Mouse (Mus musculus): ENCODE results near the gene Nrg4. TPM values are rescaled to one million over a fixed set of nuclear protein-coding genes. Genes with fewer than 3 reads are reported as not detected.

Nrg4 gene
- 1.0 and 1.2 TPM in 2 replicates for polyA plus RNA-seq (2014; fragmentation: Nextera tagmentation; extraction: Ambion mirVana)

- ATAC-seq (ENCODE audit: low read depth) (peak; percentile 90), DNase-seq (ENCODE audit: low spot score) (peak; percentile 88)
- H3K27ac ChIP-seq (replicated peaks; ENCODE audit: low read depth, low read length): no peak within 1 kb of the TSS
- peaks cover 45% of the 10 kb centered on the region for H3K27me3 ChIP-seq (replicated peaks; ENCODE audit: control insufficient read depth, insufficient read depth, low read length)
- peaks cover 5% of the 10 kb centered on the region; the same call in 1 of the 2 replicates for H3K4me1 ChIP-seq (ENCODE audit: control insufficient read depth, insufficient read depth, low read length)
- no peaks in the 10 kb centered on the region for H3K36me3 ChIP-seq (ENCODE audit: control insufficient read depth, insufficient read depth, low read length)
- peak within 1 kb of the TSS; percentile 74 for H3K9ac ChIP-seq (ENCODE audit: low read depth, low read length)
- under 1% methylated on average over 24 of the region's 82 CpGs for WGBS
- H3K9me3 ChIP-seq (ENCODE audit: control insufficient read depth, low read length): no peaks in the 10 kb centered on the region
- peak within 1 kb of the TSS; percentile 93 for H3K4me2 ChIP-seq (ENCODE audit: low read depth, low read length)
- H3K4me3 ChIP-seq (ENCODE audit: low read depth, low read length): peak within 1 kb of the TSS; percentile 77
These were observed at the start of gene Nrg4, which contains the start of gene Tmem266 for GRCm38 (mm10) chr9:55326515-55327233. Gene Nrg4, minus strand, starts transcription at chr9:55326844. Gene Tmem266, plus strand, starts transcription at chr9:55326913.

- Histone ChIP-seq H3K9me3 (ENCODE audit: control insufficient read depth, low read length) (0 out of 2 replicates have a peak, but pooled peaks cover 2% of the 10 kb centered on the region), H3K27ac (replicated peaks; ENCODE audit: low read depth, low read length) (no peak overlapping the region), H3K27me3 (replicated peaks; ENCODE audit: control insufficient read depth, insufficient read depth, low read length) (no peaks in the 10 kb centered on the region), H3K4me2 (ENCODE audit: low read depth, low read length) (no peak overlapping the region), H3K9ac (ENCODE audit: low read depth, low read length) (no peak overlapping the region), H3K4me3 (ENCODE audit: low read depth, low read length) (no peak overlapping the region), H3K36me3 (ENCODE audit: control insufficient read depth, insufficient read depth, low read length) (no peaks in the 10 kb centered on the region), H3K4me1 (ENCODE audit: control insufficient read depth, insufficient read depth, low read length) (no peaks in the 10 kb centered on the region)
- no peak for DNase-seq (ENCODE audit: low spot score)
- no peak for ATAC-seq (ENCODE audit: low read depth)
- WGBS: 73% methylated on average over 7 of the region's 7 CpGs
These were observed 45.3 kb upstream of the Nrg4 start for GRCm38 (mm10) chr9:55371908-55372307.

GRCm38 (mm10) chr9:55368011-55368410 is 41.4 kb upstream of the Nrg4 start:
- no peaks in the 10 kb centered on the region for H3K27me3 ChIP-seq (replicated peaks; ENCODE audit: control insufficient read depth, insufficient read depth, low read length)
- H3K36me3 ChIP-seq (ENCODE audit: control insufficient read depth, insufficient read depth, low read length): no peaks in the 10 kb centered on the region
- DNase-seq (ENCODE audit: low spot score) (no peak), ATAC-seq (ENCODE audit: low read depth) (no peak)
- H3K4me2 ChIP-seq (ENCODE audit: low read depth, low read length): no peak overlapping the region
- no peak overlapping the region for H3K4me3 ChIP-seq (ENCODE audit: low read depth, low read length)
- H3K27ac ChIP-seq (replicated peaks; ENCODE audit: low read depth, low read length): no peak overlapping the region
- no peaks in the 10 kb centered on the region for H3K9me3 ChIP-seq (ENCODE audit: control insufficient read depth, low read length)
- WGBS: 51% methylated on average over 3 of the region's 3 CpGs
- H3K4me1 ChIP-seq (ENCODE audit: control insufficient read depth, insufficient read depth, low read length): no peaks in the 10 kb centered on the region
- H3K9ac ChIP-seq (ENCODE audit: low read depth, low read length): no peak overlapping the region

GRCm38 (mm10) chr9:55363707-55364106 is 37.1 kb upstream of the Nrg4 start:
- ATAC-seq (ENCODE audit: low read depth): no peak

GRCm38 (mm10) chr9:55361969-55362368 is 35.3 kb upstream of the Nrg4 start:
- H3K4me2 ChIP-seq (ENCODE audit: low read depth, low read length): no peak overlapping the region
- H3K9me3 ChIP-seq (ENCODE audit: control insufficient read depth, low read length): no peaks in the 10 kb centered on the region
- no peaks in the 10 kb centered on the region for H3K27me3 ChIP-seq (replicated peaks; ENCODE audit: control insufficient read depth, insufficient read depth, low read length)
- DNase-seq (ENCODE audit: low spot score): no peak
- H3K36me3 ChIP-seq (ENCODE audit: control insufficient read depth, insufficient read depth, low read length): no peaks in the 10 kb centered on the region
- H3K4me1 ChIP-seq (ENCODE audit: control insufficient read depth, insufficient read depth, low read length): no peaks in the 10 kb centered on the region
- no peak overlapping the region for H3K4me3 ChIP-seq (ENCODE audit: low read depth, low read length)
- no peak for ATAC-seq (ENCODE audit: low read depth)
- no peak overlapping the region for H3K9ac ChIP-seq (ENCODE audit: low read depth, low read length)
- WGBS: 77% methylated on average over 5 of the region's 5 CpGs
- H3K27ac ChIP-seq (replicated peaks; ENCODE audit: low read depth, low read length): no peak overlapping the region

More at GRCm38 (mm10) chr9:55363707-55364106, 37.1 kb upstream of the Nrg4 start:
- H3K36me3 ChIP-seq (ENCODE audit: control insufficient read depth, insufficient read depth, low read length): no peaks in the 10 kb centered on the region
- H3K27ac ChIP-seq (replicated peaks; ENCODE audit: low read depth, low read length): no peak overlapping the region
- no peaks in the 10 kb centered on the region for H3K9me3 ChIP-seq (ENCODE audit: control insufficient read depth, low read length)
- H3K9ac ChIP-seq (ENCODE audit: low read depth, low read length): no peak overlapping the region
- no peak for DNase-seq (ENCODE audit: low spot score)
- no peaks in the 10 kb centered on the region for H3K4me1 ChIP-seq (ENCODE audit: control insufficient read depth, insufficient read depth, low read length)
- H3K4me2 ChIP-seq (ENCODE audit: low read depth, low read length): no peak overlapping the region
- H3K4me3 ChIP-seq (ENCODE audit: low read depth, low read length): no peak overlapping the region
- H3K27me3 ChIP-seq (replicated peaks; ENCODE audit: control insufficient read depth, insufficient read depth, low read length): no peaks in the 10 kb centered on the region

- no peaks in the 10 kb centered on the region for H3K27me3 ChIP-seq (replicated peaks; ENCODE audit: control insufficient read depth, insufficient read depth, low read length)
- H3K4me2 ChIP-seq (ENCODE audit: low read depth, low read length): no peak overlapping the region
- H3K9me3 ChIP-seq (ENCODE audit: control insufficient read depth, low read length): no peaks in the 10 kb centered on the region
- ATAC-seq (ENCODE audit: low read depth): no peak
- 55% methylated on average over 7 of the region's 7 CpGs for WGBS
- H3K4me3 ChIP-seq (ENCODE audit: low read depth, low read length): no peak overlapping the region
- H3K36me3 ChIP-seq (ENCODE audit: control insufficient read depth, insufficient read depth, low read length): no peaks in the 10 kb centered on the region
- H3K9ac ChIP-seq (ENCODE audit: low read depth, low read length): no peak overlapping the region
- no peak overlapping the region for H3K27ac ChIP-seq (replicated peaks; ENCODE audit: low read depth, low read length)
- DNase-seq (ENCODE audit: low spot score): no peak
- no peaks in the 10 kb centered on the region for H3K4me1 ChIP-seq (ENCODE audit: control insufficient read depth, insufficient read depth, low read length)
These were observed 34.2 kb upstream of the Nrg4 start for GRCm38 (mm10) chr9:55360861-55361260.

- no peaks in the 10 kb centered on the region for H3K36me3 ChIP-seq (ENCODE audit: control insufficient read depth, insufficient read depth, low read length)
- H3K9me3 ChIP-seq (ENCODE audit: control insufficient read depth, low read length): no peaks in the 10 kb centered on the region
- H3K27ac ChIP-seq (replicated peaks; ENCODE audit: low read depth, low read length): no peak overlapping the region
- H3K4me2 ChIP-seq (ENCODE audit: low read depth, low read length): no peak overlapping the region
- no peaks in the 10 kb centered on the region for H3K4me1 ChIP-seq (ENCODE audit: control insufficient read depth, insufficient read depth, low read length)
- no peak overlapping the region for H3K4me3 ChIP-seq (ENCODE audit: low read depth, low read length)
- ATAC-seq (ENCODE audit: low read depth) (no peak), DNase-seq (ENCODE audit: low spot score) (no peak)
- 65% methylated on average over 3 of the region's 3 CpGs for WGBS
- no peak overlapping the region for H3K9ac ChIP-seq (ENCODE audit: low read depth, low read length)
- H3K27me3 ChIP-seq (replicated peaks; ENCODE audit: control insufficient read depth, insufficient read depth, low read length): no peaks in the 10 kb centered on the region
These were observed 33.7 kb upstream of the Nrg4 start for GRCm38 (mm10) chr9:55360372-55360771.

GRCm38 (mm10) chr9:55357164-55357563 is 30.5 kb upstream of the Nrg4 start:
- Histone ChIP-seq H3K36me3 (ENCODE audit: control insufficient read depth, insufficient read depth, low read length) (no peaks in the 10 kb centered on the region), H3K4me3 (ENCODE audit: low read depth, low read length) (no peak overlapping the region), H3K27me3 (replicated peaks; ENCODE audit: control insufficient read depth, insufficient read depth, low read length) (no peaks in the 10 kb centered on the region), H3K4me2 (ENCODE audit: low read depth, low read length) (no peak overlapping the region), H3K4me1 (ENCODE audit: control insufficient read depth, insufficient read depth, low read length) (no peaks in the 10 kb centered on the region), H3K9me3 (ENCODE audit: control insufficient read depth, low read length) (no peaks in the 10 kb centered on the region), H3K27ac (replicated peaks; ENCODE audit: low read depth, low read length) (no peak overlapping the region), H3K9ac (ENCODE audit: low read depth, low read length) (no peak overlapping the region)
- DNase-seq (ENCODE audit: low spot score) (no peak), ATAC-seq (ENCODE audit: low read depth) (no peak)
- 57% methylated on average over 1 of the region's 1 CpGs for WGBS

GRCm38 (mm10) chr9:55355270-55355834 is 28.7 kb upstream of the Nrg4 start:
- Histone ChIP-seq H3K4me2 (ENCODE audit: low read depth, low read length) (no peak overlapping the region), H3K4me3 (ENCODE audit: low read depth, low read length) (no peak overlapping the region), H3K27me3 (replicated peaks; ENCODE audit: control insufficient read depth, insufficient read depth, low read length) (no peaks in the 10 kb centered on the region), H3K9me3 (ENCODE audit: control insufficient read depth, low read length) (no peaks in the 10 kb centered on the region), H3K27ac (replicated peaks; ENCODE audit: low read depth, low read length) (no peak overlapping the region), H3K4me1 (ENCODE audit: control insufficient read depth, insufficient read depth, low read length) (no peaks in the 10 kb centered on the region), H3K36me3 (ENCODE audit: control insufficient read depth, insufficient read depth, low read length) (no peaks in the 10 kb centered on the region), H3K9ac (ENCODE audit: low read depth, low read length) (no peak overlapping the region)
- 64% methylated on average over 8 of the region's 8 CpGs for WGBS
- DNase-seq (ENCODE audit: low spot score) (no peak), ATAC-seq (ENCODE audit: low read depth) (no peak)
